Mouse (Mus musculus) cerebellum, adult 2 months (tissue): ENCODE results near the gene Bag6.

Source experiments
- CTCF ChIP-seq: fragments of 200-500 bp; IDR thresholded peaks from 2 replicates; pipeline ENCODE4 v1.5.1; 2011; ENCODE audit warnings: low read depth, mild to moderate bottlenecking, control low read depth, low read length, moderate library complexity, borderline replicate concordance; ENCODE audit not compliant: insufficient read depth
- POLR2A ChIP-seq: fragments of 200-500 bp; IDR thresholded peaks from 2 replicates; pipeline ENCODE4 v1.6.1; 2011; ENCODE audit warnings: low read length, control low read depth, borderline replicate concordance; ENCODE audit not compliant: insufficient read depth

GRCm38 (mm10) chr17:35158850-35159593, 24.0 kb downstream of the Bag6 start:
- no peak for TF ChIP-seq POLR2A
- TF ChIP-seq CTCF: no peak
